Mouse (Mus musculus): ENCODE data around the gene Greb1.

- TF ChIP-seq CTCF (IDR thresholded peaks at IDR 0.05; ENCODE audit: low read depth) (peak; percentile 89), EP300 (optimal IDR thresholded peaks at IDR 0.05) (no peak)
Observed at GRCm38 (mm10) chr12:16717653-16718052, 83.0 kb downstream of the Greb1 start.

All from stomach, postnatal 0 days (tissue).